Mouse (Mus musculus) cerebellum, adult 11-12 months (tissue): ENCODE results near the gene Gpatch2.

Source experiments
- DNase-seq: peaks from one replicate; pipeline ENCODE4 v3.0.0; 2022

Gene Gpatch2

DNA sequence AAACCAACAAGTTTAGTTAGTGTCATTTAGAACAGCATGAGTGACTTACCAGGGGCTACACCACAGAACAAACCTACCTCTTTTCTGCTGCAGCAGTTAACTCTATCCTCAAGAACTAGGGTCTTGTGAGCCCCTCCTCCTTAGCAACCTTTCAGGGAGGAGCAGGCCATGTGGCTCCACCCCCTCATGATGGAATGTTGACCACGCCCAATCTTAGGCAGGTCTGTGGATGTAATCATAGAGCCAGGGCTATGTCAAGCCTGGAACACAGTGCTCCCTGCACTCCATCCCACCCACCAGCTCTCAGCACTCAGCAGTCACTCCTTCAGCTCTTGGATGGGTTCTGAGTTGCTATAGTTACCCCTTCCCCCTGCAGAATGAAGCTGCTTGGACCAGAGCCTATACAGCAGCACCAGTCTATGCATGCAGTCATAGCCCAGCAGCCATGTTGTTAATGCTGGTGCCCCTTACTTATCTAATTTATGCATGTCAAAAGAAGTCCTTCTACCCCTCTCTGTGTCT is 35.5 kb downstream of the Gpatch2 start:
- no peak for DNase-seq

DNA sequence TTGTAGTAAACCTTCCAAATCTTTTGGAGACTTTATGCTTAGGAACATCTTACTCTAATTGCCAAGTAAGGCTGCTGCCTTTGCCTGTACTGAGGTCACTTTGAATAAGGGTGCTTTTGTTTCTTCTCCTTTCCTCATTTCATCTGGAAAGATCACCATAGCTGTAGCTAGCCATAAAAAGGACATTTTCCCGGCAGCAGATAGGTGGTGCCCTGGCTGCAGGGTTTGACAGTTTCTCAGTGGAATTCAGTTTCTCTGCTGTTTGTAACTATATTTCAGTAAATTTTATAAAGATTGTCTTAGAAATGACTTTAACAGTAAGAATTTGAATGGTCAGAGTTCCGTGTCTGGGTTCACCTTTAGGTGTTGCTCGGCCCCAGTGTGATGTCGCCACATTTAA is 43.4 kb downstream of the Gpatch2 start:
- no peak for DNase-seq

DNA sequence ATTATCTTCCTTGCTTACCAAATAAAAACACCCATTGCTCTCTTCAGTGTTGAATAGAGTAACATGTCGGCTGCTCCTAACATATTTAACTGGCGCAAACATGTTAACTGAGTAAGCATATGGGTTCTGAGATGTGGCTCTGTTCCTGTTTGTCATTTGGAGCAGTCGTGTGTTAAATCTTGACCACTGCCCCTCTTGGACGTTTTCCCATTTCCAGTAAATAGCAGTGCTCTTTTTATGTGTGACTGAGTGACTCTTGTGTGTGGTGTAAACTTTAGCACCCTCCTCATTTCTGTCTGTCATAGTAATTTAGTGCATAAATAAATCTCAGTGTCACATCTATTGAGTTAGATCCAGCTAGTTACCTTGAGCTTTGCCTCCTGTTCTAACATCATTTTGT is 52.3 kb downstream of the Gpatch2 start:
- no peak for DNase-seq

DNA sequence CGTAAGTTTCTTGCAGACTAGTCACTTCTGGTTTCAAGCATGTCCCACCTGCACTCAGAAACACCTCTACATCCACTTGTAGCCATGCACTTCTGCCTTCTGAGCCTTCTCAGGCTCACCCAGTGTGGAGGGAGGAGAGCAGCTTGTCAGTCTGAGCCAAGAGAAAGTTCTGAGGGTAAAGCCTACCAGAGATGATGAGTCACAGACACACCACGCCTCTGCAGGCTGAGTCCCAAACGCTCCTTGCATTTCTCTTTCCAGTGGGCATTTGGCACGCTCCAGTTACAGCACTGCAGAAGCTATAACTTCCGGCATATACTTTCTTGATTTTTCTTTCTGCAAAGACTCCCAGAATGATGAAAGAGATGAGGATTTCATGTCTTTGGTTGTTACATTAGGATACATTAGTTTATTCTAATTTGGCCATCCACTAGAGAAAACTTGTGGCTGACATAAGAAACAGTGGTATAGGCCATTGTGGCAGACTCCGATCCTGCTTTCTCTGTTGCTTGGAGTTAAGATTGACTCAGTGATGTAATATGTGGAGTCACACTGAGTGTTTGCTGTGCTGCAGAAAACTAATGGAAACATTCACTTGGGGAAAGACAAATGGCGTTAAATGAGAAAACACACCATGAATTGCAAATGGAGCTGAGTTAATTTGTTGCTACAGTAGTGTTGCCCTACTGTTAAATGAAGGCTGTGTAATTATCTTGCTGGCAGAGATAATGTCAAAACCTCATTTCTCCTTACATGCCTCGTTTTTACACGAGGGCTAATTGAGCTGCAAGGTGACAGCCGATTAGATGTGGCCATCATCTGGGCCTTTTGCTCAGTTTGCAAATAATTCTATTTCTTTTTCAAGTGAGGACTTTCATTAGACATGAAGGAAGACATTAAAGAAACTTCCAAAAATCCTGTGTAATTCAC is 55.3 kb downstream of the Gpatch2 start:
- no peak for DNase-seq

DNA sequence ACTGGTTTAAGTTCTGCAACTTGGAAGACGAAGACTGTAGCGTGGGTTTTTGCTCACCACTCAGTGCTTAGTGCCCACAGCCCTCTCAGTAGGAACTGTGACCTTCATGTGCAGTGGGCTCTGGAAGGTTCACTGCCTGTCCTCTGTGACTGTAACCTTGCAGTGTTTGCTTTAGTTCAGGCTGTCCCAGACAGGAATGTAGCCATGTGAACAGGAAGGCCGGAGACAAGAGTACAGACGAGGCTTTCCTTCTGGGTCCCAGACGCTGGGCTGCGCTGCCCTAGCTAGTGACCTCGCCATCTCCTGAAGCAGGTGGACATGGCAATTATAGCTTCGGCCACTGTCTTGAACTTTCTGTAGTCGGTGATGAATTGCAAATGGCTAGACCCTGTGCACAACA is 62.0 kb downstream of the Gpatch2 start:
- no peak for DNase-seq

DNA sequence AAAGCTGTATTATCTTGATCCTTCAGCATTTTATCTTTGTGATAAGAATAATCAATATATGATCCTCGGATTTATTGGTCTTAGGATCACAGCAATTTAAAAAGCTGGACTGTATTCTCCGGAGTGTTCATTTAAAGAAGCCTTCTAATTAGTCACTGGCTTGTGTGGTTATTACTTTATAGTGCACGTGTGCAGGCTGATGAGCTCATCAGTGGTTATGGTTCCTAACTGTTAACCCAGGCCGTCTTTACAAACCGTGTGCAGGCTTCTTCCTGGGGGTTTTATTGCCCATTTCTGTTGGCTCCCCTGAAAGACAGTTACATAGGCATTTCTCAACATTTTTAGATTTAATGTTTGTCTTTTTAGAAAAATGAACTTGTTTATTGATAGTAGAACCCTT is 63.2 kb downstream of the Gpatch2 start:
- DNase-seq: no peak

DNA sequence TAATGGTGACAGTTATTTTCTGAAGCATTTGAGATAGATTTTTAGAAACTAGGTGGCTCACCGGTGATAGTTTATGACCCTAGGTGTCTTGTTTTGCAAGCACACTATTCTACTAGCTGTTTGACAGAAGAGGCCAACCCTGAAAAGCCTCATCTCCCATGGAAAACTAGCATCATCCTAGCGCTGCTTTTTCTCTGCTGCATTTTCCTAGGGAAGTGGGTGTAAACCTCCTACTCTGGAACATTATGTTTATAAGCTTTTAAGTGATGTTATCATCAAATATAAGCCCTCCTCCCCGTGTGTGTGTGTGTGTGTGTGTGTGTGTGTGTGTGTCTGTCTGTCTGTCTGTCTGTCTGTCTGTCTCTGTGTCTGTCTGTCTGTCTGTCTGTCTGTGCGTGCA is 64.5 kb downstream of the Gpatch2 start:
- no peak for DNase-seq

GRCm38 (mm10) chr1:187282321-187282720 is 67.0 kb downstream of the Gpatch2 start:
- DNase-seq: no peak

DNA sequence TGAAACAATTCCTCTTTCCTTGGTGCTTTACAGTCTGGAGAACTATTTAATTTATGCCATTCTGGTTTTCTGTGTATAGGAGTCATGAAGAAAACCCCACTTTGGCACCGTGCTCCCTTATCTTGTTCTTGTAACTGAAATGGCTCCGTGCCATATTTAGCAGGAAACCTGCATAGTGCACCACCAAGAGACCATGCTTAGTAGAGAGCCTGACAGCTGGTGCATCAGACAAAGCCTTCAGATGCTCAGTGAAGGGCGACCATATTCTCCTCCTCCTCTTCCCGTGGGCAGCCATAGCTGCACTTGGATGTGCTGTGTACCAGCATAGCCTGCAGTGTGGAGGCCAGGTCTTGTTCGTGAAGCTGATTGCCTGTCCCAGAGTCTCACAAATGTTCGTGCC is 67.5 kb downstream of the Gpatch2 start:
- DNase-seq: no peak

- DNase-seq: no peak
Observed at GRCm38 (mm10) chr1:187285735-187286134, 70.4 kb downstream of the Gpatch2 start.

DNA sequence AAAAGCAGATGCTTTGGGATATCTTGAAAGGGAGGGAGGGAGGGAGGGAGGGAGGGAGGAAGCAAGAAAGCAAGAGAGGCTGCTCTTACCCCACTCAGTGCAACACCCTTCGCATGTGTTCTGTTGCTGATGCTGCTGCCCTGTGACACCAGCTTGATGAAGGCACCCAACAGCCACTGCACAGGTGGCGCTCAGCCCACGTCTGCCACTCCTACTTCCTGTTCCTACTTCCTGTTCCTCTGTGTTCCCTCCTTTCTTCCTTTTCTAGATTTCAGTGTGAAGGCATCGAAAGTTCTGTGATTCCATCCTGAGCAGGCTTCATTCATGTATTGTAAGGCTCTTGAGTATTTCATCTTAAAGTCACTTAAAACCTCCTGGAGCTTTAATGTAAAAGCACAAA is 71.1 kb downstream of the Gpatch2 start:
- DNase-seq: no peak

DNA sequence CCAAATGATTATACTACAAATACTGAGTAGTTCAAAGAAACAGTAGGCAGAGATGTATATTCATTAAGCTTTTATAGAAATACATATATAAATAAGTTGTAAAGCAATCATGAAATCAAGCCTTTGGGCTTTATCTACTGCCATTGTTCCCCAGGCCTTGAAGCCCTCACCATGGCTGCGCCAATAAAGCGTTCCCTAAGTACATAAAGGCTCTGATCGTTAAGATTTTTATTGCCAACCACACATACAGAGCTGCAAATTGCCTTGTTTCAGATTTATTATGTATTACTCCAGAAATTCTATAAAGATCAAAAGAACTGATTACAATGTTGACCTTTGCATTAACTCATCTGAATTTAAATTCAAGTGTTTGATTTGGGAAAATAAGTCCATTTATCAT is 71.6 kb downstream of the Gpatch2 start:
- DNase-seq: no peak

GRCm38 (mm10) chr1:187290186-187290585 is 74.9 kb downstream of the Gpatch2 start:
- no peak for DNase-seq

DNA sequence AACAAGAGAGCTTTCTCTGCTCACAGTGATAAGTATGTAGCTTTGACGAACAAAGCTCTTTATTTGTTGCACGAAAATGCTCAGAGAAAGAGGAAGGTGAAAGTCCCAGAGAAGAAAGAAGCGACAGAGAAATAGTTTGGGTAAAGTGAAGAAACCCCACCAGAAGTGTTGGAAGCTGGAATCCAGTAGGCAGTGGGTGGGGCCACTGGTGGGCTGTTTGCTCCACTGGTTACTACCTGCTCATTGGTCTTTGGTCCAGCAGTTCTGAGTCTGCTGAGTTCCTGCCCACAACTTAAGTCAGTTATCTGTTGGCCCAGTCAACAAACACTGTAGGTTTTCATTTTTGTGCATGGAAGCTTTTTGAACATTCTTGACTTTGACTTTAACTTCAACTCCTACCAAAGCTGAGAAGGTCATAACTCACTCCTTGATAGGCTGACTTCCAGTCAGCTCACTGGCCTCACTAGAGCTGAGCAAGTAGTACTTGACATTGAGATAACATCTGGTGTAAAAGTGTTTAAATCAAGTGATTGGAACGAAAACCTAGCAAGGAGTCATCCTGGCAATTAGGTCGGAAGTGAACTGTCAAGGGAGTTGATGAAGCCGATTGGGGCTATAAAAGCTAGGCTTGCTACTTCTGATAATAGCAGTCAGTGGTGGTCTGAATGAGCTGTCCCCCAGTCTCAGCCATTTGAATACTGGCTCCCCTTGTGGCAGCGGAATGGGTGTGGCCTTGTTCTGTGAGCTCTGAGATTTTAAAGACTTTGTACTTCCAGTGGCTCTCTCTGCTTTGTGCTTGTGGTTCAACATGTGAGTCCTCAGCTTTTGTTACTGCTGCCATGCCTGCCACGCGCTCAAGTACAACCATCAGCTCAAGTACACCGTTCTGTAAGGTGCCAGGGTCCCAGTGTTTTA is 76.4 kb downstream of the Gpatch2 start:
- no peak for DNase-seq

DNA sequence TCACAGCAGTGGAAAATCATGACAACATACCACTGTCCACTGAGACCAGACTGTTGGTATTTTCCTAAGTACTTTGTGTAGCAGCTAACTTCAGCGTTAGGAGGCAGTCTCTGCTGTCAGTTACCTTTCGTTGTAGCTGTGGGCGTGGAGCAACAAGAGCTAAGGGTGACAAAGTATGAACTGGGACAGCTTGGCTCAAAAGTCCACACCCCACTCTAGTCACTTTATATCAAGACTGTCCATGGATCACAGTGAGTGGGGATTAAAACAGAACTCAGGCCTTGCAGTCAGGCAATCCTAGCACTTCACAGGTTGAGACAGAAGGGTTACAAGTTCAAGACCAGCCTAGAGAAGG is 77.1 kb downstream of the Gpatch2 start:
- DNase-seq: no peak

GRCm38 (mm10) chr1:187293233-187293632 is 77.9 kb downstream of the Gpatch2 start:
- no peak for DNase-seq

DNA sequence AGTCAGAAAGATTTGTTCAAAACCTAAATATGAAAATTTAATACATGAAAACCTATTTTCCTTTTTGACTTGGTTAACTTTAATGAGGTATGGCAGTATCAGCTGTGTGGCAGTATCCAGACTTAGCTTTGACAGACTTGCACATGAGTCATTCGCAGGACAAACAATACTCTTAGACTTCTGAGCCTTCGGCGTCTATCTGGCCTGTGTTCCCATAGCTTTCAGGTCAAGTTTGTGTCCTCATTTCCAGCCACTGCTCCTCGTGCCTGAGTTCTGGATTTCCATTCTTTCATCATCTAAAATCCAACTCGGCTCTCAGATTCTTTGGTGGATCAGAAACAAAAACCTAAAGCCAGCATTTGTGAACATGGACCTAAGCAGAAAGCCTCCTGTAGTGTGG is 79.2 kb downstream of the Gpatch2 start:
- DNase-seq: no peak

DNA sequence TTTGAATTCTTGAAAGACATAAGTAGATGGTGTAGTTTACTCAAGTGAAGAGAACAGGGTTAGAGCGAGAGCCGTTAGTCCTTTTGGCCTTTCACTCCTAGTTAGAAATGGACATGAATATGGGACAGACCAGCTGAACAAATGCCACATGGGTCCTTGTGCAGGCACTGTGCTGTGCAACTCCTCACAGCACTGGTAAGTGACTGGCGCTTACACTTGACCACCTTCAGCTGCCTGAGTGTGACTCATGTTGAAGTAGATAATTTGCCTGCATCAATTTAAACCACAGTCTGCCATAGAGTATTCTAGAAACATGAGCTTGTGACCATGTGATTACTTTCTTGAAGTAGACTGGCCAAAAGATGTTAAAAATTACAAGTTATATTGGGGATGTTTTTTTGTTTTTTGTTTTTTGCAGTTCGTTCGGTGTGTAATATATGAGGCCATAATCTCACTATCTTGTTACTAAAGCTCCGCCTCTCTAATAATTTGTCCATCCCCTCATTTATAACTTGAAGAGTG is 79.8 kb downstream of the Gpatch2 start:
- no peak for DNase-seq

- DNase-seq: no peak
Observed at GRCm38 (mm10) chr1:187295711-187296110, 80.4 kb downstream of the Gpatch2 start.

DNA sequence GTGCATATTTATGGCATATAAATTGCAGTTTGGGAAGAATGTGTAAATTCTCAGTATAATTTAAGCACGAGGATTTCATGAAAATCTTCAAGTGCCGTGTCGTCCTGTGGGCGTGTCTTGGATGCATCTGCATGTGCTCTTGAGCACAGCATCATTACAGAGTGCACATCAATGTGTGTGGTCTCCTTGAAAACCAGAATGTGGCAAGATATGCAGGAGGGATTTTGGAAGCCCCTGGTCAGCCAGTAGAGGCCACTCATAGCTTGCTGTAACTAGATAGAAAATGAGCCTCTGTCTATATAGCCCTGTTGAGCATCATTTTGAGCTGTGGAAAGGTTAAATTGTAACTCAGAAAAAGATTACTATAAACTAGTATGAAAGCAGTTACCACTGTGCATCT is 83.9 kb downstream of the Gpatch2 start:
- no peak for DNase-seq

DNA sequence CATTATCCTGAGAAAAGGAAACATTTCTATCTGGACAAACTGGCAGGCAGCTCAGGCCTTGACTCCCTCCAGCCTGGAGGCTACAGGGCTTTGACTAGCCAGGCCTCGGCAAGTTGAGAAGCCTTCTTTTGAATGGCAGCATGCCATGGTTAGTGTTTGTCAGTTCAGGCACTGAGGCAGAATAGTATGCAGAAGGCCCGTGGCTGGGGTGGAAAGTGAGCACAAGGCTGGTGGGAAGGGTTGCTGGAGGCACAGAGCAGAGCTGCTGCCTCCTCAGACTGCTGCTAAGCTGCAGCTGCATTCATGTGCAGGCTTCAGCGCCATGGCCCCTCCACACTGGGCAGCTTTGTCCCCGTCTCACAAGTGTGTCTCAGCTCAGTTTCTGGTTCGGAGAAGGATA is 85.3 kb downstream of the Gpatch2 start:
- DNase-seq: no peak

- DNase-seq: no peak
Observed at GRCm38 (mm10) chr1:187303221-187303620, 87.9 kb downstream of the Gpatch2 start.

GRCm38 (mm10) chr1:187307335-187307734 is 92.0 kb downstream of the Gpatch2 start:
- DNase-seq: no peak

GRCm38 (mm10) chr1:187308523-187308922 is 93.2 kb downstream of the Gpatch2 start:
- DNase-seq: no peak
